Mouse (Mus musculus) stomach, postnatal 0 days (tissue): ENCODE data around the gene Kif21b. TPM values are rescaled to one million over a fixed set of nuclear protein-coding genes. Genes with fewer than 3 reads are reported as not detected.

ENCODE experiments used
- ATAC-seq: fragments of 200-750 bp; cut with Nextera tagmentation; 2 replicates; pipeline ENCODE4 v1.8.0; 2017; ENCODE audit not compliant: low FRiP score, low TSS enrichment
- DNase-seq: peaks from one replicate; pipeline ENCODE4 v3.0.0-alpha.2; 2016; ENCODE audit warnings: low spot score
- H3K27ac ChIP-seq: fragments of 300-500 bp; sonication (generic); replicated peaks from 2 replicates; pipeline ENCODE4 v1.5.1; 2014; ENCODE audit warnings: mild to moderate bottlenecking, control low read depth
- H3K27me3 ChIP-seq: fragments of 300-500 bp; sonication (generic); 2 replicates; pipeline ENCODE4 v1.6.1; 2014; ENCODE audit warnings: low read length; ENCODE audit not compliant: control insufficient read depth, insufficient read depth
- H3K36me3 ChIP-seq: fragments of 300-500 bp; sonication (generic); 2 replicates; pipeline ENCODE4 v1.6.1; 2014; ENCODE audit warnings: low read length, mixed read lengths; ENCODE audit not compliant: control insufficient read depth, insufficient read depth
- H3K4me1 ChIP-seq: fragments of 300-500 bp; sonication (generic); replicated peaks from 2 replicates; pipeline ENCODE4 v1.6.1; 2014; ENCODE audit warnings: antibody characterized with exemption; ENCODE audit not compliant: control insufficient read depth, insufficient read depth
- H3K4me2 ChIP-seq: fragments of 300-500 bp; sonication (generic); replicated peaks from 2 replicates; pipeline ENCODE4 v1.6.1; 2014; ENCODE audit warnings: low read depth, mild to moderate bottlenecking, control low read depth, moderate library complexity
- H3K4me3 ChIP-seq: fragments of 300-500 bp; sonication (generic); 2 replicates; pipeline ENCODE4 v1.5.1; 2014; ENCODE audit warnings: low read depth, low read length, control low read depth
- H3K9ac ChIP-seq: fragments of 300-500 bp; sonication (generic); 2 replicates; pipeline ENCODE4 v1.6.1; 2014; ENCODE audit warnings: mild to moderate bottlenecking, low read length, control low read depth, mixed read lengths
- H3K9me3 ChIP-seq: fragments of 300-500 bp; sonication (generic); 2 replicates; pipeline ENCODE4 v1.6.1; 2016; ENCODE audit warnings: low read length; ENCODE audit not compliant: control insufficient read depth
- CTCF ChIP-seq: IDR thresholded peaks from 2 replicates; pipeline ENCODE4 v1.5.1; 2016; ENCODE audit warnings: antibody characterized with exemption, low read depth, mild to moderate bottlenecking, moderate library complexity
- EP300 ChIP-seq: optimal IDR thresholded peaks from 2 replicates; pipeline ENCODE3; 2016; ENCODE audit warnings: antibody characterized with exemption
- WGBS: fragments of 180-500 bp; shearing (Covaris S2); extraction: QIAGEN DNeasy Blood & Tissue Kit; methylation state at CpG from one replicate; pipeline ENCODE4 v1.1.7; 2014; 5-methylcytosine and 5-hydroxymethylcytosine counted together
- polyA plus RNA-seq: library from polyadenylated mRNA; unstranded; fragments of >200 nt; fragmentation: Nextera tagmentation; extraction: Ambion mirVana; gene quantifications from 2 replicates; pipeline ENCODE4 v1.2.1, GENCODE M21; 2015

Gene Kif21b
- polyA plus RNA-seq, 1 experiment from 2014 or later, result 0.29 TPM

GRCm38 (mm10) chr1:136165436-136165835 lies 34.2 kb downstream of the Kif21b start:
- no peak overlapping the region for H3K9ac ChIP-seq
- H3K9me3 ChIP-seq, result no peaks in the 10 kb centered on the region
- H3K4me3 ChIP-seq, result no peak overlapping the region
- no peak overlapping the region for H3K4me2 ChIP-seq
- 83% methylated on average over 2 of the region's 2 CpGs for WGBS
- ATAC-seq (no peak), DNase-seq (no peak)
- no peak for TF ChIP-seq EP300
- no peak overlapping the region for H3K27ac ChIP-seq
- no peaks in the 10 kb centered on the region for H3K4me1 ChIP-seq
- no peaks in the 10 kb centered on the region for H3K27me3 ChIP-seq
- H3K36me3 ChIP-seq, result no peaks in the 10 kb centered on the region

DNA sequence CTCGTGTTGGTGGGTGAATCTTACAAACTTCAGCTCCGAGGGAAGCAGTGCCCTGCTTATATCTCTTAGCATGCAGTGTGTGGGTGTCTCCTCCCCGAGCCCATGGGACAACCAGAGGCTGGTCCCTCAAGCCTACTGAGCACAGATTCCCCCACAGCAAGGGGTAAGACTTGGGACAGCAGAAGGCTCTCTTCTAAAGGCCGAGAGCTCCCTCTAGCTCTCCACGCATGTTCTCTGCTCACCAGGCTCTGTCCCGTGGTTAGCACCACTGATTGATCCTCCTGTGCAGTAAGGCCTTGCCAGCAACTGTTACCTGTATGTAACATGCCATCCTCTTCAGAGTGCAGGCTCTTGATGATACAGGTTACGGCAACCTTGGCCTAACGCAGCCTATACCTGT lies 36.5 kb downstream of the Kif21b start:
- H3K36me3 ChIP-seq, result no peaks in the 10 kb centered on the region
- no peaks in the 10 kb centered on the region for H3K4me1 ChIP-seq
- H3K27ac ChIP-seq, result no peak overlapping the region
- TF ChIP-seq EP300 (no peak), CTCF (peak; percentile 76)
- ATAC-seq (no peak), DNase-seq (no peak)
- H3K4me3 ChIP-seq, result no peak overlapping the region
- H3K27me3 ChIP-seq, result no peaks in the 10 kb centered on the region
- 73% methylated on average over 8 of the region's 8 CpGs for WGBS
- H3K4me2 ChIP-seq, result no peak overlapping the region
- H3K9me3 ChIP-seq, result no peaks in the 10 kb centered on the region
- H3K9ac ChIP-seq, result no peak overlapping the region

GRCm38 (mm10) chr1:136170109-136170508 lies 38.9 kb downstream of the Kif21b start:
- H3K9me3 ChIP-seq, result no peaks in the 10 kb centered on the region
- DNase-seq, result peak; percentile 83
- peak; percentile 72 for ATAC-seq
- H3K9ac ChIP-seq, result no peak overlapping the region
- H3K4me3 ChIP-seq, result no peak overlapping the region
- 10% methylated on average over 5 of the region's 5 CpGs for WGBS
- no peak overlapping the region for H3K4me2 ChIP-seq
- H3K4me1 ChIP-seq, result no peaks in the 10 kb centered on the region
- no peaks in the 10 kb centered on the region for H3K36me3 ChIP-seq
- H3K27ac ChIP-seq, result no peak overlapping the region
- TF ChIP-seq CTCF (peak; percentile 99), EP300 (no peak)
- H3K27me3 ChIP-seq, result no peaks in the 10 kb centered on the region

DNA sequence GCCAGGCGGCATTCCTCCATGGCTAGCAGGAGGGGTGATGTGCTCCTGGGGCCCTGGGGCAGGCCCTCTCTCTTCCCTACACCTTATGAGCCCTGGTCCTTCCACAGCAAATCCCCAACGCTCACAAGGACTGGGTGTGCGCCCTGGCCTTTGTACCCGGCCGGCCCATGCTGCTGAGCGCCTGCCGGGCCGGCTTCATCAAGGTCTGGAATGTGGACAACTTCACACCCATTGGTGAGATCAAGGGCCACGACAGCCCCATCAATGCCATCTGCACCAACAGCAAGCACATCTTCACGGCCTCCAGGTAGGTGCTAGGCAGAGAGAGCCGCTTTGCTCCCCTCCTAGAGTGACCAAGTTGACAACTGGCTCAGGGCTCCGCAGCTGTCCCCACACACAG lies 41.5 kb downstream of the Kif21b start:
- no peaks in the 10 kb centered on the region for H3K27me3 ChIP-seq
- WGBS, result 54% methylated on average over 12 of the region's 12 CpGs
- DNase-seq (peak; percentile 76), ATAC-seq (peak; percentile 33)
- H3K27ac ChIP-seq, result no peak overlapping the region; the same call in 1 of the 2 replicates
- H3K9me3 ChIP-seq, result no peaks in the 10 kb centered on the region
- H3K9ac ChIP-seq, result no peak overlapping the region
- no peaks in the 10 kb centered on the region for H3K4me1 ChIP-seq
- no peaks in the 10 kb centered on the region for H3K36me3 ChIP-seq
- no peak for TF ChIP-seq EP300
- no peak for TF ChIP-seq CTCF
- no peak overlapping the region for H3K4me3 ChIP-seq
- no peak overlapping the region for H3K4me2 ChIP-seq

- Histone ChIP-seq H3K9ac (peak overlapping the region; percentile 41; the same call in 1 of the 2 replicates), H3K4me2 (peak overlapping the region; percentile 40), H3K27ac (peak overlapping the region; percentile 63), H3K4me1 (no peaks in the 10 kb centered on the region), H3K9me3 (no peaks in the 10 kb centered on the region), H3K27me3 (no peaks in the 10 kb centered on the region), H3K36me3 (no peaks in the 10 kb centered on the region), H3K4me3 (no peak overlapping the region; the same call in 1 of the 2 replicates)
- 23% methylated on average over 13 of the region's 13 CpGs for WGBS
- ATAC-seq (peak; percentile 68), DNase-seq (peak; percentile 78)
- no peak; the same call in 1 of the 2 replicates for TF ChIP-seq CTCF
- no peak for TF ChIP-seq EP300
Measured at GRCm38 (mm10) chr1:136174101-136174606, 43.0 kb downstream of the Kif21b start.

DNA sequence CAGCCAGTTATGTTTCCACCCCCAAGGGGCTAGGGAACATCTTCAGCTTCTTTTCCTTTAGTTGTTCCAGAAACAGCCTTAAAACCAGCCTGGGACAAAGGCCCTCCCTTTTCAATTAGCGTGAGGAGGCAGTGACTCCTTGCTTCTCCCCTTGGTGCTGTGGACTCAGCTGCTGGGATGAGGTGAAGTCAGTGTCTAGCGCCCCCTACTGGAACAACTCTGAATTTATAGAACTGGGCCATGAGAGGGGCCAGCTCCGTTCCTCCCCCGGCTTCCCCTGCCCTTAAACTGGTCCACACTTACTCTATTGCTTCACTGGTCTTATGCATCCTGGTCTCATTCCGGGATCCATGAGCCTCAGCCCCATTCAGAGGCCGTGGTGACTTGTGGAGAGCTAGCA lies 44.0 kb downstream of the Kif21b start:
- no peaks in the 10 kb centered on the region for H3K27me3 ChIP-seq
- 44% methylated on average over 6 of the region's 6 CpGs for WGBS
- H3K4me1 ChIP-seq, result no peaks in the 10 kb centered on the region
- no peaks in the 10 kb centered on the region for H3K9me3 ChIP-seq
- H3K27ac ChIP-seq, result no peak overlapping the region
- H3K9ac ChIP-seq, result no peak overlapping the region
- ATAC-seq (no peak; the same call in 1 of the 2 replicates), DNase-seq (peak; percentile 63)
- no peak overlapping the region for H3K4me2 ChIP-seq
- no peaks in the 10 kb centered on the region for H3K36me3 ChIP-seq
- no peak overlapping the region for H3K4me3 ChIP-seq
- TF ChIP-seq CTCF (peak; percentile 77), EP300 (no peak)
